Mouse (Mus musculus): Measurements from ENCODE around the gene Dpf2.

- TF ChIP-seq CTCF (conservative IDR thresholded peaks at IDR 0.05 in 1 of 2, IDR thresholded peaks at IDR 0.05 in 1 of 2; ENCODE audit: low read depth in 2 of 2, low read length in 2 of 2) (peak; percentile 62 to 98), MAX (IDR thresholded peaks at IDR 0.05; ENCODE audit: low read length) (peak; percentile 52; the same call in 1 of the 2 replicates), USF1 (IDR thresholded peaks at IDR 0.05; ENCODE audit: low read depth, low read length) (no peak), POLR2A (IDR thresholded peaks at IDR 0.05; ENCODE audit: low read depth, low read length) (peak; percentile 55), NELFE (IDR thresholded peaks at IDR 0.05; ENCODE audit: low read depth, low read length) (no peak; the same call in 1 of the 2 replicates), RCOR1 (conservative IDR thresholded peaks at IDR 0.05; ENCODE audit: low read depth, low read length) (no peak), ZKSCAN1 (IDR thresholded peaks at IDR 0.05; ENCODE audit: borderline replicate concordance, low read depth, low read length) (no peak), ETS1 (conservative IDR thresholded peaks at IDR 0.05; ENCODE audit: low read depth, low read length) (peak; percentile 45)
Observed at GRCm38 (mm10) chr19:5849843-5850527, 62.8 kb downstream of the Dpf2 start.

Measured in CH12.LX (cell line).